Mouse (Mus musculus): ENCODE results near the gene Edn2. TPM values are rescaled to one million over a fixed set of nuclear protein-coding genes. Genes with fewer than 3 reads are reported as not detected.
A peak's percentile ranks its signal among the peaks of the same experiment; 100 is the strongest.

Gene Edn2
- polyA plus RNA-seq, 1 experiment from 2014 or later, result not detected

DNA sequence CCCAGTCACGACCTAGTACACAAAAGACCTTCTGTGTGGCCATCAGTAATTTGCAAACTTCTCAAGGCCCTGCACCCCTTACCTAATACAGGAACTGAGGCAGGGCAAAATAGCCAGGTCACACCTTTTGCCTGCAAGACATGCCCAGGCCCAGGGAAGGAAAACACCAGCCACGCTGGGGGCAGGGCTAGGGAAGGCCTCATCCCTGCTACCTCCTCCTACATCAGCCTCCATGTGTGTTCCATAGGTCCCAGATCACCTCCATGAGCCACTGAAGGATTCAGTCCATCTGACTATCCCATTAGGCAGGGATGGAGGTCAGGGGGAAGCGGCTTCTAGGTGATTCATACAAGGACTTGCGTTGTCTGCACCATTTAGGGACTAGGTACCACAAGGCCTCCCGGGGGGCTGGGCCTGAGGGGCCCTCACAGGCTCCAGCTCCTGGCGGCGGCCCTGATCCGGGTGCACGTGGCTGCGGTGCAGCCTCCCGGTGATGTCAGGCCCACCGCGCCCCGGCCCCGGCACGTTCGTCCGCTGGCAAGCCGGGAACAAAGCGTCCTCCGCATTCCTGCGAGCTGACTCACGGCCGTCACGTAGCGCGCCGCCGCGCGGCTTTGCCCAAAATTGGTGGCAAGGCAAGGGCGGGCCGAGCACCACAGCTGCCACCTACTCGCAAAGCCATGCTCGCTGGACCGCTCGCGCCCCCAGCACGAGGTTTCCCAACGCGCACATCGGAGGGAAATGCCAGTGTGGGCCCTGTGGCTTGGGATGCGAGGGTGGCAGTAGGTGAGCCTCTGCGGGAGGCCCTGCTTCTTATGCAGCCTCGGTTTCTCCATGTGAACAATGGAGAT lies 12.5 kb upstream of the Edn2 start:
- DNase-seq (ENCODE audit: low spot score), result peak; percentile 80
- H3K9me3 ChIP-seq (ENCODE audit: control insufficient read depth, low read length), result no peaks in the 10 kb centered on the region
- ATAC-seq (ENCODE audit: insufficient number of reproducible peaks, low FRiP score, low TSS enrichment, low read depth), result no peak; the same call in 1 of the 2 replicates
- H3K36me3 ChIP-seq (ENCODE audit: control insufficient read depth, insufficient read depth, low read length), result no peaks in the 10 kb centered on the region
- H3K4me1 ChIP-seq (ENCODE audit: control insufficient read depth, insufficient read depth, low read length), result peaks cover 6% of the 10 kb centered on the region; the same call in 1 of the 2 replicates
- H3K9ac ChIP-seq (ENCODE audit: low read length), result peak overlapping the region; percentile 50
- H3K4me2 ChIP-seq (ENCODE audit: low read depth, severe bottlenecking), result peak overlapping the region; percentile 64
- peak overlapping the region; percentile 24 for H3K4me3 ChIP-seq (ENCODE audit: low read depth, low read length)
- 5% methylated on average over 45 of the region's 45 CpGs for whole genome bisulfite sequencing
- H3K27me3 ChIP-seq (ENCODE audit: control insufficient read depth, insufficient read depth, low read length), result 0 out of 2 replicates have a peak, but pooled peaks cover 2% of the 10 kb centered on the region
- H3K27ac ChIP-seq (replicated peaks; ENCODE audit: low read depth, low read length), result no peak overlapping the region

DNA sequence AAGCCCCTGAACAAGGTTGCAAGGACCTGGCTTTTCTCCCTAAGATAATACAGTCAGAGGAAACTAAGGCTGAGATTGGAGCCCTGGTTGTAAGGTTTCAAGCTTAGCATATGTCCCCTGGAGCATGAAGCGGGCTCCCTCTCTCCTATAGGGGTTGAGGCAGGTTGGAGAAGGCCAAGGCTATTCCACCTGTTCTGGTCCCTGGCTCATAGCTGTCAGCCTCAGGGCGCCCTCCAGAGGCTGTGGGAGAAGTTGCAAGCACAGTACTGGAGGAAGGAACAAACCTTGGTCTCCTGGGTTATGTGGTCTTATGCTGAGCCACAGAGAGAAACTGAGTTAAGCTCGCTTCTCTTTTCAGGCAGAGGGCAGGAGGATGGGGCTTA lies 11.9 kb upstream of the Edn2 start:
- H3K4me2 ChIP-seq (ENCODE audit: low read depth, severe bottlenecking), result peak overlapping the region; percentile 64
- H3K9me3 ChIP-seq (ENCODE audit: control insufficient read depth, low read length), result no peaks in the 10 kb centered on the region
- H3K27me3 ChIP-seq (ENCODE audit: control insufficient read depth, insufficient read depth, low read length), result 0 out of 2 replicates have a peak, but pooled peaks cover 2% of the 10 kb centered on the region
- peak overlapping the region; percentile 24 for H3K4me3 ChIP-seq (ENCODE audit: low read depth, low read length)
- H3K9ac ChIP-seq (ENCODE audit: low read length), result peak overlapping the region; percentile 50; the same call in 1 of the 2 replicates
- H3K27ac ChIP-seq (replicated peaks; ENCODE audit: low read depth, low read length), result no peak overlapping the region
- DNase-seq (ENCODE audit: low spot score), result peak; percentile 60
- H3K36me3 ChIP-seq (ENCODE audit: control insufficient read depth, insufficient read depth, low read length), result no peaks in the 10 kb centered on the region
- 36% methylated on average over 3 of the region's 3 CpGs for WGBS
- H3K4me1 ChIP-seq (ENCODE audit: control insufficient read depth, insufficient read depth, low read length), result peaks cover 6% of the 10 kb centered on the region; the same call in 1 of the 2 replicates
- ATAC-seq (ENCODE audit: insufficient number of reproducible peaks, low FRiP score, low TSS enrichment, low read depth), result no peak

DNA sequence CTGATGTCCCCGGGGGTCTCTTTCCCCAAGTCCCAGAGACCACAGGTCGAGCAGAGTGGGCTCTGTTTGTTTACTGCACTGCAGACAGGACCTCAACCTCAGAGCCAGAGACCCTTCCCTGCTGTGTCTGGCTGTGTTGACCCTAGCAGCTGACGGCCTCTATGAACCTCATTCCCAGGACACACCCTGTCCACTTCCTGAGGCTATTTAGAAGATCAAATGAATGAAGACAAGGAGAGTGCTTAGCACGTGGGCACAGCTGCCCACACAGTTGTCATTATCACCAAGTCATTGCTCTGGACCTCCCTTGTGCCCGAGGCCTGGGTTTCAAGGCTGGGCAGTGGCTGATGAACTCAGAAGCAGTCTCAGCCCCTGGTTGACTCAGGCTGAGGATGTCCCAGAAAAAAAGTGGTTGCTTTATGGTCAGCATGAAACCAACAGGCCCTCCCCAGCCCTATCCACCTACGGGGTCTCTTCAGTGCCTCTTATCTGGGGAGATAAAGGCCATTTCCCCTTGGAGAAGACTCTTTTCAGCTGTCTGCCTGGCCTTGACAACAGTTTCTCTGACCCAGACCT lies 10.6 kb upstream of the Edn2 start:
- Histone ChIP-seq H3K36me3 (ENCODE audit: control insufficient read depth, insufficient read depth, low read length) (no peaks in the 10 kb centered on the region), H3K27me3 (ENCODE audit: control insufficient read depth, insufficient read depth, low read length) (0 out of 2 replicates have a peak, but pooled peaks cover 2% of the 10 kb centered on the region), H3K9ac (ENCODE audit: low read length) (no peak overlapping the region), H3K4me1 (ENCODE audit: control insufficient read depth, insufficient read depth, low read length) (peaks cover 6% of the 10 kb centered on the region; the same call in 1 of the 2 replicates), H3K9me3 (ENCODE audit: control insufficient read depth, low read length) (no peaks in the 10 kb centered on the region), H3K4me3 (ENCODE audit: low read depth, low read length) (no peak overlapping the region), H3K4me2 (ENCODE audit: low read depth, severe bottlenecking) (no peak overlapping the region), H3K27ac (replicated peaks; ENCODE audit: low read depth, low read length) (no peak overlapping the region)
- WGBS, result 53% methylated on average over 6 of the region's 6 CpGs
- DNase-seq (ENCODE audit: low spot score) (no peak), ATAC-seq (ENCODE audit: insufficient number of reproducible peaks, low FRiP score, low TSS enrichment, low read depth) (no peak)

DNA sequence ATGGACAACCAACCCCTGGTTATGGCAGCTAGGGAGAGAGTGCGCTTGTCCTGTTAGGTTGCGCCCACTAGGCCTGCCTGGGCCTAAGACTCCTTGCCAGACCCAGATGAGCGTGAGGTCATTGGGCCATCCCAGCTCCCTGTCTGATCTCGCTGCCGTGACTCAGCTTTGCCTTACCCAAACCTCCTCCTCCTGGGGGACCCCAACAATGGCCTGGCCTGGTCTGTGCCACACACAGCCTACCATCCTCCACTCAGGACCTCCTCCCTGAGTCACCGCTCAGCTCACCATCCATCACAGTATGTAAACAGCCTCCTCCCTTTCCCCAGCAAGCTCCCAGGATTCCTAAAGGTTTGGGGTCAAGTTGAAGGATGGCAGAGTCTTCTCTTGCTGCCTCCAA lies 9.1 kb upstream of the Edn2 start:
- Histone ChIP-seq H3K4me2 (ENCODE audit: low read depth, severe bottlenecking) (no peak overlapping the region), H3K9ac (ENCODE audit: low read length) (no peak overlapping the region), H3K4me3 (ENCODE audit: low read depth, low read length) (no peak overlapping the region), H3K27ac (replicated peaks; ENCODE audit: low read depth, low read length) (no peak overlapping the region), H3K27me3 (ENCODE audit: control insufficient read depth, insufficient read depth, low read length) (0 out of 2 replicates have a peak, but pooled peaks cover 2% of the 10 kb centered on the region), H3K4me1 (ENCODE audit: control insufficient read depth, insufficient read depth, low read length) (peaks cover 6% of the 10 kb centered on the region; the same call in 1 of the 2 replicates), H3K36me3 (ENCODE audit: control insufficient read depth, insufficient read depth, low read length) (no peaks in the 10 kb centered on the region), H3K9me3 (ENCODE audit: control insufficient read depth, low read length) (no peaks in the 10 kb centered on the region)
- DNase-seq (ENCODE audit: low spot score), result no peak
- 80% methylated on average over 6 of the region's 6 CpGs for WGBS
- ATAC-seq (ENCODE audit: insufficient number of reproducible peaks, low FRiP score, low TSS enrichment, low read depth), result no peak

DNA sequence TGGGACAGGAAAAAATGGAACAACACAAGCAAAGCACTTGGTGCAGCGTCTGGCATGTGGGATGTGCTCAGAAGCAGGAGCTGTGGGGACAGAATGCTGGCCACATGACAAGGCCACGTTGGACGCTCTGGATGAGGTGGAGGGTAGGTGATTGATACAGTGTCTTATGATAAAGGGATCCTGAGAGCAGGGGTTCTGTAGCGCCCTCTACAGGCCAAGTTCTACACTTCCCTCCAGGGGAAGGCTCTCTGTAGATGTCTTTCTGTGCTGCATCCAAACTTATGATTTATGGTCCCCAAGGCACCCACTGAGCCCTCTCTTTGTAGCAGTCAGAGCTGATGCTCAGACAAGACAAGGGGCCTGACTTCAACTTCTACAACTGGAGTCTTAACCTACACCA lies 8.4 kb upstream of the Edn2 start:
- Histone ChIP-seq H3K4me3 (ENCODE audit: low read depth, low read length) (no peak overlapping the region), H3K9ac (ENCODE audit: low read length) (no peak overlapping the region), H3K27ac (replicated peaks; ENCODE audit: low read depth, low read length) (no peak overlapping the region), H3K4me2 (ENCODE audit: low read depth, severe bottlenecking) (no peak overlapping the region), H3K36me3 (ENCODE audit: control insufficient read depth, insufficient read depth, low read length) (no peaks in the 10 kb centered on the region), H3K4me1 (ENCODE audit: control insufficient read depth, insufficient read depth, low read length) (peaks cover 6% of the 10 kb centered on the region; the same call in 1 of the 2 replicates), H3K27me3 (ENCODE audit: control insufficient read depth, insufficient read depth, low read length) (0 out of 2 replicates have a peak, but pooled peaks cover 2% of the 10 kb centered on the region), H3K9me3 (ENCODE audit: control insufficient read depth, low read length) (no peaks in the 10 kb centered on the region)
- DNase-seq (ENCODE audit: low spot score), result no peak
- WGBS, result 66% methylated on average over 4 of the region's 4 CpGs
- ATAC-seq (ENCODE audit: insufficient number of reproducible peaks, low FRiP score, low TSS enrichment, low read depth), result no peak

DNA sequence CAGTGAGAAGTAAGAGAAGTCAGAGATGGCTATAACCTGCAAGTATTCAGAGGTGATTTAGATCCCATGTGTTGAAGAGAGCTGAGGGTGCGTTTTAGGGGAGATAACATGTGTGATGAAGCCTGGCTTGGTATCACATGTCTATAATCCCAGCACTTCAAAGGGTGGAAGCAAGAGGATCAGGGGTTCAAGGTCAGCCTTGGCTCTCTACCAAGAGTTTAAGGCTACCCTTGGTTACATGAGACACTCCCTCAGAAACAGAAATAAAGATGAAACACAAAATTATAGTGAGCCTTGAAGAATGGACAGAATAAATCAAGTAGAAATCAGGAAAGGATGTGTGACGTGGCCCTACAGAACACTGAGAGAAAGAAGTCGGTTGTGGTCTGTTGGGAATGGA lies 7.3 kb upstream of the Edn2 start:
- Histone ChIP-seq H3K27ac (replicated peaks; ENCODE audit: low read depth, low read length) (no peak overlapping the region), H3K27me3 (ENCODE audit: control insufficient read depth, insufficient read depth, low read length) (0 out of 2 replicates have a peak, but pooled peaks cover 2% of the 10 kb centered on the region), H3K36me3 (ENCODE audit: control insufficient read depth, insufficient read depth, low read length) (no peaks in the 10 kb centered on the region), H3K4me1 (ENCODE audit: control insufficient read depth, insufficient read depth, low read length) (peaks cover 3% of the 10 kb centered on the region; the same call in 1 of the 2 replicates), H3K9ac (ENCODE audit: low read length) (no peak overlapping the region), H3K4me2 (ENCODE audit: low read depth, severe bottlenecking) (no peak overlapping the region), H3K4me3 (ENCODE audit: low read depth, low read length) (no peak overlapping the region), H3K9me3 (ENCODE audit: control insufficient read depth, low read length) (no peaks in the 10 kb centered on the region)
- ATAC-seq (ENCODE audit: insufficient number of reproducible peaks, low FRiP score, low TSS enrichment, low read depth), result no peak
- WGBS, result 89% methylated on average over 3 of the region's 3 CpGs
- DNase-seq (ENCODE audit: low spot score), result no peak

DNA sequence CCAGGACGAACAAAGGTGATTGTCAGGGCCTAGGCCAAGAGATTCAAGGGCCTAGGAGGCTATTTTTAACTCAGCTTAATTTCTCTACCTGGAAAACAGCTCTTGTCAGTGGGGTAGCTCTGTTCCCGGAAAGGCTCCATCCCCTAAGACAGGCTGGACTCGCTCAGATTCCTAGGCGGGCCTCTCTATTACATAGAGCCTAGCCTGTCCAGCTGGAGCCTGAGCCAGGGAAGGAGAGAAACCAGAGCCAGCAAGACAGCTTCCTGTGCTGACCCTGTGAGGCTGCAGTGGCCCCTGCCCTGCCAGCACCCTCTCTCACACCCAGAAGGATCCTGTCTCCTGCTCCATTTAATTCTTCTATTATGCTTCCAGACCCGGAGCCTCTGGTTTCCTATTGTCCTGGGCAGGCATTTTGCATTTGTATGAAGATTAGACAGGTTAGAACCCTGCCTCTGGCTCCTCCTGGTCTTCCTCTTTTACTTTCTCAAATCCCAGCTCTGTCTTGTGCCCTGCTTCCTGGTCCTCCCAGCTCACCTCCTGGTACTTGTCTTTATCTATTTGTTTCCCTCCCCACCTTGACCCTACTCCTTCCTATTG lies 2.2 kb upstream of the Edn2 start:
- no peaks in the 10 kb centered on the region for H3K4me1 ChIP-seq (ENCODE audit: control insufficient read depth, insufficient read depth, low read length)
- no peaks in the 10 kb centered on the region for H3K9me3 ChIP-seq (ENCODE audit: control insufficient read depth, low read length)
- H3K27ac ChIP-seq (replicated peaks; ENCODE audit: low read depth, low read length), result no peak overlapping the region
- DNase-seq (ENCODE audit: low spot score) (no peak), ATAC-seq (ENCODE audit: insufficient number of reproducible peaks, low FRiP score, low TSS enrichment, low read depth) (no peak)
- no peak overlapping the region for H3K4me3 ChIP-seq (ENCODE audit: low read depth, low read length)
- 56% methylated on average over 5 of the region's 5 CpGs for WGBS
- no peak overlapping the region for H3K4me2 ChIP-seq (ENCODE audit: low read depth, severe bottlenecking)
- 0 out of 2 replicates have a peak, but pooled peaks cover 5% of the 10 kb centered on the region for H3K27me3 ChIP-seq (ENCODE audit: control insufficient read depth, insufficient read depth, low read length)
- no peaks in the 10 kb centered on the region for H3K36me3 ChIP-seq (ENCODE audit: control insufficient read depth, insufficient read depth, low read length)
- H3K9ac ChIP-seq (ENCODE audit: low read length), result no peak overlapping the region

DNA sequence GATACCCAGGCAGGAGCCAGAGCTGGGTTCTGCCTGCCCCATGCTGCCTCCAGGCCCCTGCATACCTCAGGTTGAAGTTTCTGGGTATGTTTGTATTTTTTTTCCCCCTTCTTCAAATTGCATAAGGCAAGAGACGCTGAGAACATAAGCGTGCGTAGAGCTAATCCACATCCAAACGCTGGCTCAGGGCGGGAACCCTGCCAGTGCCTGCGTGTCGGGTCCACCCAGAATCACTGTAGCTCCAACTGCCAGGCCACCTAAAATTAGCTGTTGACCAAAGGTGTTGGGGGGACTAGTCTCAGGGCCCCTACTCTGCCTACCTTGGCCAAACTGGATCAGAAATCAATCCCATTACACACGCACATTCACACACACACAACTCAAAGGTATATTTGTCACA lies 1.6 kb downstream of the Edn2 start:
- no peaks in the 10 kb centered on the region for H3K4me1 ChIP-seq (ENCODE audit: control insufficient read depth, insufficient read depth, low read length)
- 0 out of 2 replicates have a peak, but pooled peaks cover 5% of the 10 kb centered on the region for H3K27me3 ChIP-seq (ENCODE audit: control insufficient read depth, insufficient read depth, low read length)
- DNase-seq (ENCODE audit: low spot score), result no peak
- WGBS, result 85% methylated on average over 8 of the region's 8 CpGs
- no peak overlapping the region for H3K27ac ChIP-seq (replicated peaks; ENCODE audit: low read depth, low read length)
- no peaks in the 10 kb centered on the region for H3K9me3 ChIP-seq (ENCODE audit: control insufficient read depth, low read length)
- H3K9ac ChIP-seq (ENCODE audit: low read length), result no peak overlapping the region
- H3K4me2 ChIP-seq (ENCODE audit: low read depth, severe bottlenecking), result no peak overlapping the region
- ATAC-seq (ENCODE audit: insufficient number of reproducible peaks, low FRiP score, low TSS enrichment, low read depth), result no peak
- H3K36me3 ChIP-seq (ENCODE audit: control insufficient read depth, insufficient read depth, low read length), result no peaks in the 10 kb centered on the region
- no peak overlapping the region for H3K4me3 ChIP-seq (ENCODE audit: low read depth, low read length)

Measured in limb, embryonic 11.5 days (tissue).